ENCODE assay signal across 8 mouse cellular contexts in genomic region chr11:97799994-97800690, GRCm38 (mm10). TPM values are rescaled to one million over a fixed set of nuclear protein-coding genes. Genes with fewer than 3 reads are reported as not detected.
DNase-seq lines count a peak whose midpoint lies in the region; ATAC-seq and TF ChIP-seq lines count a peak whose summit lies in the region.

No protein-coding gene starts in this region.

- H3K27me3 ChIP-seq in forebrain, embryonic 14.5 days (replicated peaks; ENCODE audit: control insufficient read depth, insufficient read depth, low read length): no peaks in the 10 kb centered on the region
- H3K27me3 ChIP-seq in hindbrain, embryonic 11.5 days (ENCODE audit: control insufficient read depth, insufficient read depth, low read length): no peaks in the 10 kb centered on the region
- H3K27me3 ChIP-seq in limb, embryonic 14.5 days (ENCODE audit: control insufficient read depth, insufficient read depth, low read length): no peaks in the 10 kb centered on the region
- no peaks in the 10 kb centered on the region for H3K27me3 ChIP-seq in midbrain, embryonic 14.5 days (ENCODE audit: control insufficient read depth, insufficient read depth, low read length)
- no peaks in the 10 kb centered on the region for H3K27me3 ChIP-seq in stomach, embryonic 16.5 days (ENCODE audit: control insufficient read depth, insufficient read depth, low read length)

- H3K9ac ChIP-seq in forebrain, embryonic 14.5 days (ENCODE audit: low read length): peak overlapping the region; percentile 96
- peak overlapping the region; percentile 91 for H3K9ac ChIP-seq in hindbrain, embryonic 11.5 days (ENCODE audit: low read depth, low read length)
- peak overlapping the region; percentile 79 for H3K9ac ChIP-seq in limb, embryonic 14.5 days (ENCODE audit: low read depth, low read length, severe bottlenecking)
- H3K9ac ChIP-seq in midbrain, embryonic 14.5 days (replicated peaks; ENCODE audit: low read length): peak overlapping the region; percentile 96
- peak overlapping the region; percentile 96 for H3K9ac ChIP-seq in stomach, embryonic 16.5 days (ENCODE audit: low read length)

- peak; percentile 65 for ATAC-seq in forebrain, embryonic 14.5 days
- peak; percentile 74 for ATAC-seq in hindbrain, embryonic 11.5 days (ENCODE audit: low FRiP score)
- ATAC-seq in limb, embryonic 14.5 days (ENCODE audit: low FRiP score, low read depth): peak; percentile 76
- ATAC-seq in midbrain, embryonic 14.5 days (ENCODE audit: low FRiP score, low TSS enrichment): peak; percentile 69
- ATAC-seq in stomach, embryonic 16.5 days (ENCODE audit: insufficient read depth, low FRiP score): peak; percentile 75

- no peak for TF ChIP-seq CTCF in layer of hippocampus, adult 2 months (conservative IDR thresholded peaks at IDR 0.05)

- H3K4me2 ChIP-seq in forebrain, embryonic 14.5 days (ENCODE audit: low read length): peak overlapping the region; percentile 88
- peak overlapping the region; percentile 89 for H3K4me2 ChIP-seq in hindbrain, embryonic 11.5 days (replicated peaks; ENCODE audit: low read depth, low read length)
- peak overlapping the region; percentile 63 for H3K4me2 ChIP-seq in limb, embryonic 14.5 days (replicated peaks; ENCODE audit: low read depth, low read length, severe bottlenecking)
- peak overlapping the region; percentile 72 for H3K4me2 ChIP-seq in midbrain, embryonic 14.5 days (ENCODE audit: low read length)
- H3K4me2 ChIP-seq in stomach, embryonic 16.5 days (ENCODE audit: low read depth, low read length): peak overlapping the region; percentile 74

- TF ChIP-seq POLR2A in limb, embryonic 14.5 days (IDR thresholded peaks at IDR 0.05; ENCODE audit: borderline replicate concordance, extremely low read depth, insufficient read depth, insufficient read length): no peak

- peak overlapping the region; percentile 99 for H3K27ac ChIP-seq in layer of hippocampus, adult 2 months
- peak overlapping the region; percentile 95 for H3K27ac ChIP-seq in forebrain, embryonic 14.5 days (ENCODE audit: low read depth, low read length)
- H3K27ac ChIP-seq in hindbrain, embryonic 11.5 days (ENCODE audit: low read depth, low read length): peak overlapping the region; percentile 89
- peak overlapping the region; percentile 91 for H3K27ac ChIP-seq in limb, embryonic 14.5 days (replicated peaks; ENCODE audit: low read depth, low read length)
- H3K27ac ChIP-seq in midbrain, embryonic 14.5 days (replicated peaks; ENCODE audit: low read depth, low read length): peak overlapping the region; percentile 96
- H3K27ac ChIP-seq in stomach, embryonic 16.5 days (ENCODE audit: low read length): peak overlapping the region; percentile 99

- H3K4me1 ChIP-seq in forebrain, embryonic 14.5 days (ENCODE audit: control insufficient read depth, insufficient read depth, low read length): peaks cover 28% of the 10 kb centered on the region
- peaks cover 12% of the 10 kb centered on the region; the same call in 1 of the 2 replicates for H3K4me1 ChIP-seq in hindbrain, embryonic 11.5 days (replicated peaks; ENCODE audit: control insufficient read depth, insufficient read depth, low read length)
- H3K4me1 ChIP-seq in limb, embryonic 14.5 days (ENCODE audit: control insufficient read depth, insufficient read depth, low read length): peaks cover 34% of the 10 kb centered on the region
- peaks cover 31% of the 10 kb centered on the region for H3K4me1 ChIP-seq in midbrain, embryonic 14.5 days (ENCODE audit: control insufficient read depth, insufficient read depth, low read length)
- H3K4me1 ChIP-seq in stomach, embryonic 16.5 days (ENCODE audit: control insufficient read depth, insufficient read depth, low read length): peaks cover 34% of the 10 kb centered on the region

- DNase-seq in layer of hippocampus, adult 2 months (ENCODE audit: low spot score in 2 of 2): no peak
- DNase-seq in layer of hippocampus, adult 8-10 months (ENCODE audit: low spot score in 2 of 2): no peak
- DNase-seq in brain, adult 2 months (ENCODE audit: low read depth, low spot score): peak; percentile 65
- peak; percentile 69 for DNase-seq in forebrain, embryonic 14.5 days (ENCODE audit: low spot score)
- peak; percentile 77 for DNase-seq in hindbrain, embryonic 11.5 days (ENCODE audit: low spot score)
- peak; percentile 63 for DNase-seq in limb, embryonic 14.5 days (ENCODE audit: low spot score)
- peak; percentile 81 for DNase-seq in midbrain, embryonic 14.5 days

- H3K9me3 ChIP-seq in forebrain, embryonic 14.5 days (replicated peaks; ENCODE audit: control insufficient read depth, low read length): no peaks in the 10 kb centered on the region
- no peaks in the 10 kb centered on the region for H3K9me3 ChIP-seq in hindbrain, embryonic 11.5 days (ENCODE audit: control insufficient read depth, low read length)
- no peaks in the 10 kb centered on the region for H3K9me3 ChIP-seq in limb, embryonic 14.5 days (ENCODE audit: control insufficient read depth, low read length)
- H3K9me3 ChIP-seq in midbrain, embryonic 14.5 days (ENCODE audit: control insufficient read depth, low read length): no peaks in the 10 kb centered on the region
- no peaks in the 10 kb centered on the region for H3K9me3 ChIP-seq in stomach, embryonic 16.5 days (replicated peaks; ENCODE audit: control insufficient read depth, low read length)

- WGBS in forebrain, embryonic 14.5 days: under 1% methylated on average over 21 of the region's 43 CpGs
- under 1% methylated on average over 25 of the region's 43 CpGs for WGBS in hindbrain, embryonic 11.5 days
- under 1% methylated on average over 25 of the region's 43 CpGs for WGBS in limb, embryonic 14.5 days
- under 1% methylated on average over 39 of the region's 43 CpGs for WGBS in midbrain, embryonic 14.5 days
- under 1% methylated on average over 31 of the region's 43 CpGs for WGBS in stomach, embryonic 16.5 days

- peak overlapping the region; percentile 74 for H3K4me3 ChIP-seq in layer of hippocampus, adult 2 months
- peak overlapping the region; percentile 98 for H3K4me3 ChIP-seq in forebrain, embryonic 14.5 days (ENCODE audit: low read depth, low read length)
- H3K4me3 ChIP-seq in hindbrain, embryonic 11.5 days (ENCODE audit: low read depth, low read length): peak overlapping the region; percentile 92
- peak overlapping the region; percentile 73 for H3K4me3 ChIP-seq in limb, embryonic 14.5 days (replicated peaks; ENCODE audit: low read length)
- H3K4me3 ChIP-seq in midbrain, embryonic 14.5 days (replicated peaks; ENCODE audit: low read depth, low read length): peak overlapping the region; percentile 90
- peak overlapping the region; percentile 97 for H3K4me3 ChIP-seq in stomach, embryonic 16.5 days (replicated peaks; ENCODE audit: low read length)

- no peaks in the 10 kb centered on the region for H3K36me3 ChIP-seq in forebrain, embryonic 14.5 days (ENCODE audit: control insufficient read depth, insufficient read depth, low read length)
- H3K36me3 ChIP-seq in hindbrain, embryonic 11.5 days (ENCODE audit: control insufficient read depth, insufficient read depth, low read length): no peaks in the 10 kb centered on the region
- peaks cover 4% of the 10 kb centered on the region; the same call in 1 of the 2 replicates for H3K36me3 ChIP-seq in limb, embryonic 14.5 days (ENCODE audit: control insufficient read depth, insufficient read depth, low read length)
- H3K36me3 ChIP-seq in midbrain, embryonic 14.5 days (ENCODE audit: control insufficient read depth, insufficient read depth, low read length): no peaks in the 10 kb centered on the region
- H3K36me3 ChIP-seq in stomach, embryonic 16.5 days (ENCODE audit: control insufficient read depth, insufficient read depth, low read length): no peaks in the 10 kb centered on the region

RNA-seq across cellular contexts. Expression of gene Lasp1, which starts 1.3 kb away (rescaled TPM):
- 10 to 100 TPM; 88.1 to 91.4 TPM for total RNA-seq in layer of hippocampus, adult 2 months (2021)
- 100 to 1,000 TPM; 102 to 109 (median 104) TPM for total RNA-seq in layer of hippocampus, adult 8-10 months (2022)
- 77.6 and 94.6 TPM in 2 replicates for polyA plus RNA-seq in forebrain, embryonic 14.5 days (2014; fragmentation: Nextera tagmentation; extraction: Ambion mirVana)
- 45.8 and 61.1 TPM in 2 replicates for polyA plus RNA-seq in hindbrain, embryonic 11.5 days (2014; fragmentation: Nextera tagmentation; extraction: Ambion mirVana)
- polyA plus RNA-seq in limb, embryonic 14.5 days (2012; rRNA removed): 105 and 120 TPM in 2 replicates
- 95.7 and 103 TPM in 2 replicates for polyA plus RNA-seq in limb, embryonic 14.5 days (2014; fragmentation: Nextera tagmentation; extraction: Ambion mirVana)
- 114 and 138 TPM in 2 replicates for polyA plus RNA-seq in midbrain, embryonic 14.5 days (2014; fragmentation: Nextera tagmentation; extraction: Ambion mirVana)
- polyA plus RNA-seq in stomach, embryonic 16.5 days (2015; fragmentation: Nextera tagmentation; extraction: Ambion mirVana): 130 and 143 TPM in 2 replicates

RNA-seq across cellular contexts. Expression of gene Rpl23, which starts 17.9 kb away (rescaled TPM):
- total RNA-seq in layer of hippocampus, adult 2 months (2021): 100 to 1,000 TPM; 361 to 374 TPM
- total RNA-seq in layer of hippocampus, adult 8-10 months (2022): 100 to 1,000 TPM; 304 to 481 (median 389) TPM
- 348 and 451 TPM in 2 replicates for polyA plus RNA-seq in forebrain, embryonic 14.5 days (2014; fragmentation: Nextera tagmentation; extraction: Ambion mirVana)
- 437 and 458 TPM in 2 replicates for polyA plus RNA-seq in hindbrain, embryonic 11.5 days (2014; fragmentation: Nextera tagmentation; extraction: Ambion mirVana)
- polyA plus RNA-seq in limb, embryonic 14.5 days (2012; rRNA removed): 456 and 903 TPM in 2 replicates
- polyA plus RNA-seq in limb, embryonic 14.5 days (2014; fragmentation: Nextera tagmentation; extraction: Ambion mirVana): 730 and 764 TPM in 2 replicates
- polyA plus RNA-seq in midbrain, embryonic 14.5 days (2014; fragmentation: Nextera tagmentation; extraction: Ambion mirVana): 363 and 413 TPM in 2 replicates
- polyA plus RNA-seq in stomach, embryonic 16.5 days (2015; fragmentation: Nextera tagmentation; extraction: Ambion mirVana): 439 and 586 TPM in 2 replicates

RNA-seq across cellular contexts. Expression of gene 1700001P01Rik, which starts 24.4 kb away (rescaled TPM):
- 1 to 10 TPM; 1.3 to 2.4 TPM for total RNA-seq in layer of hippocampus, adult 2 months (2021)
- 1 to 10 TPM in 1 of 4 experiments, under 1 TPM in 2, not detected in 1; 0.93 to 1.4 (median 0.98) TPM for total RNA-seq in layer of hippocampus, adult 8-10 months (2022)
- 0.50 TPM in 1 of 2 replicates, not detected in the other for polyA plus RNA-seq in forebrain, embryonic 14.5 days (2014; fragmentation: Nextera tagmentation; extraction: Ambion mirVana)
- 0.39 and 0.60 TPM in 2 replicates for polyA plus RNA-seq in hindbrain, embryonic 11.5 days (2014; fragmentation: Nextera tagmentation; extraction: Ambion mirVana)
- 0.34 TPM in 1 of 2 replicates, not detected in the other for polyA plus RNA-seq in limb, embryonic 14.5 days (2012; rRNA removed)
- polyA plus RNA-seq in limb, embryonic 14.5 days (2014; fragmentation: Nextera tagmentation; extraction: Ambion mirVana): 0.35 TPM in 1 of 2 replicates, not detected in the other
- not detected in 2 replicates for polyA plus RNA-seq in midbrain, embryonic 14.5 days (2014; fragmentation: Nextera tagmentation; extraction: Ambion mirVana)
- not detected in 2 replicates for polyA plus RNA-seq in stomach, embryonic 16.5 days (2015; fragmentation: Nextera tagmentation; extraction: Ambion mirVana)

RNA-seq across cellular contexts. Expression of gene Cwc25, which starts 33.8 kb away (rescaled TPM):
- total RNA-seq in layer of hippocampus, adult 2 months (2021): 10 to 100 TPM; 20.1 to 20.6 TPM
- total RNA-seq in layer of hippocampus, adult 8-10 months (2022): 10 to 100 TPM; 18.6 to 22.2 (median 20.6) TPM
- polyA plus RNA-seq in forebrain, embryonic 14.5 days (2014; fragmentation: Nextera tagmentation; extraction: Ambion mirVana): 9.9 and 11.1 TPM in 2 replicates
- 13.1 and 17.0 TPM in 2 replicates for polyA plus RNA-seq in hindbrain, embryonic 11.5 days (2014; fragmentation: Nextera tagmentation; extraction: Ambion mirVana)
- polyA plus RNA-seq in limb, embryonic 14.5 days (2012; rRNA removed): 20.6 and 22.0 TPM in 2 replicates
- 11.6 and 11.7 TPM in 2 replicates for polyA plus RNA-seq in limb, embryonic 14.5 days (2014; fragmentation: Nextera tagmentation; extraction: Ambion mirVana)
- polyA plus RNA-seq in midbrain, embryonic 14.5 days (2014; fragmentation: Nextera tagmentation; extraction: Ambion mirVana): 10.9 and 13.2 TPM in 2 replicates
- polyA plus RNA-seq in stomach, embryonic 16.5 days (2015; fragmentation: Nextera tagmentation; extraction: Ambion mirVana): 15.0 and 16.3 TPM in 2 replicates

RNA-seq across cellular contexts. Expression of gene B230217C12Rik, which starts 40.4 kb away (rescaled TPM):
- 10 to 100 TPM; 67.8 to 72.6 TPM for total RNA-seq in layer of hippocampus, adult 2 months (2021)
- total RNA-seq in layer of hippocampus, adult 8-10 months (2022): 10 to 100 TPM; 58.6 to 70.2 (median 68.1) TPM
- 20.3 and 21.5 TPM in 2 replicates for polyA plus RNA-seq in forebrain, embryonic 14.5 days (2014; fragmentation: Nextera tagmentation; extraction: Ambion mirVana)
- 15.1 TPM in 2 replicates for polyA plus RNA-seq in hindbrain, embryonic 11.5 days (2014; fragmentation: Nextera tagmentation; extraction: Ambion mirVana)
- polyA plus RNA-seq in limb, embryonic 14.5 days (2012; rRNA removed): 12.4 and 13.3 TPM in 2 replicates
- polyA plus RNA-seq in limb, embryonic 14.5 days (2014; fragmentation: Nextera tagmentation; extraction: Ambion mirVana): 5.3 and 7.2 TPM in 2 replicates
- polyA plus RNA-seq in midbrain, embryonic 14.5 days (2014; fragmentation: Nextera tagmentation; extraction: Ambion mirVana): 32.4 and 36.5 TPM in 2 replicates
- 3.7 and 3.8 TPM in 2 replicates for polyA plus RNA-seq in stomach, embryonic 16.5 days (2015; fragmentation: Nextera tagmentation; extraction: Ambion mirVana)

Comparison
In these comparisons a context has a peak if more than half of its experiments do, and no peak if none do; other contexts are left out.
1. DNase-seq: peak in brain, adult 2 months (single experiment), forebrain, embryonic 14.5 days (single experiment), hindbrain, embryonic 11.5 days (single experiment), limb, embryonic 14.5 days (single experiment) and midbrain, embryonic 14.5 days (single experiment); none in layer of hippocampus, adult 2 months (0 of 2) and layer of hippocampus, adult 8-10 months (0 of 2).
2. Peak in every context shown above with its lines, with median percentiles within 50 percentile points of each other: H3K27ac ChIP-seq, H3K4me3 ChIP-seq, ATAC-seq, H3K4me2 ChIP-seq and H3K9ac ChIP-seq.